Mouse (Mus musculus) neural tube, embryonic 14.5 days (tissue): ENCODE results near the gene Shisa2. TPM values are rescaled to one million over a fixed set of nuclear protein-coding genes. Genes with fewer than 3 reads are reported as not detected.

Source experiments
- ATAC-seq: fragments of 200-750 bp; cut with Nextera tagmentation; 2 replicates; pipeline ENCODE4 v1.8.0; 2017; ENCODE audit warnings: low read depth, mild to moderate bottlenecking, moderate TSS enrichment, moderate library complexity
- H3K27ac ChIP-seq: fragments of 300-500 bp; sonication (generic); 2 replicates; pipeline ENCODE4 v1.5.1; 2014; ENCODE audit warnings: low read depth, mild to moderate bottlenecking, control low read depth, low read length, moderate library complexity, mixed read lengths
- H3K27me3 ChIP-seq: fragments of 300-500 bp; sonication (generic); 2 replicates; pipeline ENCODE4 v1.6.1; 2014; ENCODE audit warnings: low read length; ENCODE audit not compliant: control insufficient read depth, insufficient read depth
- H3K36me3 ChIP-seq: fragments of 300-500 bp; sonication (generic); 2 replicates; pipeline ENCODE4 v1.6.1; 2014; ENCODE audit warnings: low read length, mixed read lengths; ENCODE audit not compliant: control insufficient read depth, insufficient read depth
- H3K4me1 ChIP-seq: fragments of 300-500 bp; sonication (generic); 2 replicates; pipeline ENCODE4 v1.6.1; 2014; ENCODE audit warnings: low read length; ENCODE audit not compliant: control insufficient read depth, insufficient read depth
- H3K4me2 ChIP-seq: fragments of 300-500 bp; sonication (generic); 2 replicates; pipeline ENCODE4 v1.6.1; 2014; ENCODE audit warnings: mild to moderate bottlenecking, low read depth, low read length, control low read depth
- H3K4me3 ChIP-seq: fragments of 300-500 bp; sonication (generic); 2 replicates; pipeline ENCODE4 v1.5.1; 2014; ENCODE audit warnings: low read depth, low read length, control low read depth, mixed read lengths
- H3K9ac ChIP-seq: fragments of 300-500 bp; sonication (generic); replicated peaks from 2 replicates; pipeline ENCODE4 v1.6.1; 2014; ENCODE audit warnings: low read depth, mild to moderate bottlenecking, control low read depth, low read length, mixed read lengths
- H3K9me3 ChIP-seq: fragments of 300-500 bp; sonication (generic); 2 replicates; pipeline ENCODE4 v1.6.1; 2016; ENCODE audit warnings: low read length; ENCODE audit not compliant: control insufficient read depth
- WGBS: fragments of 180-500 bp; shearing (Covaris S2); extraction: QIAGEN DNeasy Blood & Tissue Kit; methylation state at CpG from one replicate; pipeline ENCODE4 v1.1.7; 2014; 5-methylcytosine and 5-hydroxymethylcytosine counted together
- polyA plus RNA-seq: library from polyadenylated mRNA; unstranded; fragments of >200 nt; fragmentation: Nextera tagmentation; extraction: Ambion mirVana; gene quantifications from 2 replicates; pipeline ENCODE4 v1.2.1, GENCODE M21; 2014

The Shisa2 gene
- 4.0 and 4.6 TPM in 2 replicates for polyA plus RNA-seq

- no peaks in the 10 kb centered on the region for H3K36me3 ChIP-seq
- H3K27ac ChIP-seq: peak within 1 kb of the TSS; percentile 28; the same call in 1 of the 2 replicates
- peak within 1 kb of the TSS; percentile 56 for H3K9ac ChIP-seq
- H3K4me2 ChIP-seq: peak within 1 kb of the TSS; percentile 71
- under 1% methylated on average over 49 of the region's 65 CpGs for WGBS
- ATAC-seq: peak; percentile 92
- H3K9me3 ChIP-seq: no peaks in the 10 kb centered on the region
- H3K4me3 ChIP-seq: peak within 1 kb of the TSS; percentile 61
- peaks cover 4% of the 10 kb centered on the region; the same call in 1 of the 2 replicates for H3K27me3 ChIP-seq
- H3K4me1 ChIP-seq: peaks cover 12% of the 10 kb centered on the region; the same call in 1 of the 2 replicates
These were observed at the start of gene Shisa2 for GRCm38 (mm10) chr14:59625158-59625805. Gene Shisa2, plus strand, starts transcription at chr14:59625308.

GRCm38 (mm10) chr14:59576385-59576784 lies 48.7 kb upstream of the Shisa2 start:
- Histone ChIP-seq H3K9me3 (no peaks in the 10 kb centered on the region), H3K27ac (no peak overlapping the region), H3K27me3 (no peaks in the 10 kb centered on the region), H3K9ac (no peak overlapping the region), H3K4me2 (no peak overlapping the region), H3K4me3 (no peak overlapping the region), H3K36me3 (peaks cover 20% of the 10 kb centered on the region; the same call in 1 of the 2 replicates), H3K4me1 (no peaks in the 10 kb centered on the region)
- WGBS: 93% methylated on average over 5 of the region's 5 CpGs
- no peak for ATAC-seq

DNA sequence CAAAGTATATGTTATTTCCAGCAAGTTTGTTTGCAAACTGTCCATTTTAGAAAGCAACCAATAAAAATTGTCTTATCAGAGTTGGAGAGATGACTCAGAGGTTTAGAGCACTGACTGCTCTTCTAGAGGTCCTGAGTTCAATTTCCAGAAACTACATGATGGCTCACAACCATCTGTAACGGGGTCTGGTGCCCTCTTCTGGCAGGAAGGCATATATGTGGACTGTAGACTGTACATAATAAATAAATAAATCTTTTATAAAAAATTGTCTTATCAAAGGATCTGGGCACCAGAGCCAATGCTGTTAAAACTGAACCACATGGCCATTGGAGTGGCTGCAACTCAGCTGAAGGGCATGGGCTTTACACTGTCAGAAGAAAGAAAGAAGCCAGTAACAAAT lies 34.5 kb upstream of the Shisa2 start:
- H3K9me3 ChIP-seq: no peaks in the 10 kb centered on the region
- peaks cover 19% of the 10 kb centered on the region for H3K36me3 ChIP-seq
- no peak overlapping the region for H3K4me3 ChIP-seq
- H3K4me2 ChIP-seq: no peak overlapping the region
- no peak for ATAC-seq
- no peak overlapping the region for H3K9ac ChIP-seq
- 88% methylated on average over 1 of the region's 1 CpGs for WGBS
- H3K27me3 ChIP-seq: no peaks in the 10 kb centered on the region
- H3K27ac ChIP-seq: no peak overlapping the region
- no peaks in the 10 kb centered on the region; the same call in 1 of the 2 replicates for H3K4me1 ChIP-seq

- H3K4me2 ChIP-seq: no peak overlapping the region
- peaks cover 19% of the 10 kb centered on the region for H3K36me3 ChIP-seq
- H3K27ac ChIP-seq: no peak overlapping the region
- 72% methylated on average over 8 of the region's 8 CpGs for WGBS
- no peak overlapping the region for H3K9ac ChIP-seq
- H3K4me1 ChIP-seq: peaks cover 5% of the 10 kb centered on the region; the same call in 1 of the 2 replicates
- no peak overlapping the region for H3K4me3 ChIP-seq
- no peaks in the 10 kb centered on the region for H3K27me3 ChIP-seq
- ATAC-seq: no peak
- no peaks in the 10 kb centered on the region for H3K9me3 ChIP-seq
These were observed 33.2 kb upstream of the Shisa2 start for GRCm38 (mm10) chr14:59591901-59592300.

DNA sequence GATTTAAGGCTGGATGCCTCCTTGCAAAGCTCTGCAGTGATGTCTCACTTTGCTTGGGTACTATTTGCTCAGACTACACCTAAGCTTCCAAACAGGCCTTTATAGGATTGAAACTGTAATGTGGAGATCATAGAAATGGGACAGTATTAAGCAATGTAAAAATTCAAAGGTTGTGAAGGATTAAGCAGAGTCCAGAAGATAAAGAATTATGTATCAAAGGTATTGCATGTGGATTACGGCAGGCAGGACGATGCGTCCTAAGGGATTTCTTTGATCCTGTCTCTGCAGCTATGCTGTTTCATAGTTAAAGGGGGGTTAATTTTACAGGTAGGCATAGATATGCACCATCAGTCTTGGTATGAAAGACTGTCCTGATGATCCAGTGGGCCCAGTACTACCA lies 32.5 kb upstream of the Shisa2 start:
- 74% methylated on average over 3 of the region's 3 CpGs for WGBS
- H3K4me2 ChIP-seq: no peak overlapping the region
- H3K36me3 ChIP-seq: peaks cover 19% of the 10 kb centered on the region
- H3K27ac ChIP-seq: no peak overlapping the region
- H3K4me1 ChIP-seq: peaks cover 8% of the 10 kb centered on the region; the same call in 1 of the 2 replicates
- no peak overlapping the region for H3K4me3 ChIP-seq
- ATAC-seq: no peak
- H3K9ac ChIP-seq: no peak overlapping the region
- H3K27me3 ChIP-seq: no peaks in the 10 kb centered on the region
- H3K9me3 ChIP-seq: no peaks in the 10 kb centered on the region

DNA sequence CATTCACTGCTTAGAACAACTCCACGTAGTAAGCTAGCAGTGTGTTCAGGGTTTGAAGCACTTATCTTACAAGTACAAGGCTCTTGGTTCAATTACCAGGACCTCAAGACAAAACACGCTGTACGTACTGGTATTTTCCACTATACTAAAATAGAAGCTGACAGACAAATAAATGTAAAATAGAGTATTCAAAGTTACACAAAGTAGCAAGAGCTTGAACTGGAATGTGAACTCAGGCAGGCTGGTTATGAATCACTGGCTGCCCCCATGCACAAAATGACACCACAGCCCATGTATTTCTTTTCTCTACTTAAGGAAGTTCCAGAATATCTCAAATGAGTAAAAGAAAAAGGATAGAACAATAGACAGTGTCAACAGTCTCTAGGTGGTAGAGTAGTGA lies 30.1 kb upstream of the Shisa2 start:
- Histone ChIP-seq H3K4me2 (no peak overlapping the region), H3K36me3 (peaks cover 8% of the 10 kb centered on the region; the same call in 1 of the 2 replicates), H3K27ac (no peak overlapping the region), H3K9ac (no peak overlapping the region), H3K9me3 (no peaks in the 10 kb centered on the region), H3K4me3 (no peak overlapping the region), H3K4me1 (peaks cover 11% of the 10 kb centered on the region; the same call in 1 of the 2 replicates), H3K27me3 (no peaks in the 10 kb centered on the region)
- ATAC-seq: no peak
- 96% methylated on average over 3 of the region's 3 CpGs for WGBS

- peak within 1 kb of the TSS; percentile 83 for H3K4me3 ChIP-seq
These were observed 27.5 kb upstream of the Shisa2 start, which contains the start of gene Cdadc1 for GRCm38 (mm10) chr14:59597398-59598259. Gene Cdadc1, minus strand, starts transcription at chr14:59597959.

DNA sequence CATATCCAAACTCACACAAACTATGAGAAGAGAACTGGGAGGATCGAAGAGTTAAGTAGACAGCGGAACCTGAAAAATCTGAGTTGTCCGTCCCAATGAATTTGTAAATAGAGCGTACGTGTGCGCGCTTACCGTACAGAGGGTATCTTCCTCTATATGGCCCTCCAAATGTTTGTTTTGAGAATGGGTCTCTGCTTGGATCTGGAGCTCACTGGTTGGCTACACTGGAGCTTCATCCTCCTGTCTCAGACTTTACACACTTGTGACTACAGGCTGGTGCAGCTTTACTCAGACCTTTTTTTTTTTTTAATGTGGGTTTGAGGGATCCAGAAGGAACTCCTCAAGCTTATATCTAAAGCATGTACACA lies 26.9 kb upstream of the Shisa2 start:
- Histone ChIP-seq H3K27ac (peak overlapping the region; percentile 72), H3K27me3 (no peaks in the 10 kb centered on the region), H3K9me3 (no peaks in the 10 kb centered on the region), H3K4me3 (peak overlapping the region; percentile 83), H3K4me1 (peaks cover 11% of the 10 kb centered on the region; the same call in 1 of the 2 replicates), H3K36me3 (no peaks in the 10 kb centered on the region), H3K4me2 (peak overlapping the region; percentile 80), H3K9ac (peak overlapping the region; percentile 83)
- peak; percentile 68 for ATAC-seq
- WGBS: 5% methylated on average over 8 of the region's 8 CpGs

More at GRCm38 (mm10) chr14:59597398-59598259, 27.5 kb upstream of the Shisa2 start, which contains the start of gene Cdadc1:
- Histone ChIP-seq H3K4me2 (peak within 1 kb of the TSS; percentile 80), H3K9me3 (no peaks in the 10 kb centered on the region), H3K4me1 (peaks cover 11% of the 10 kb centered on the region; the same call in 1 of the 2 replicates), H3K36me3 (no peaks in the 10 kb centered on the region), H3K27me3 (no peaks in the 10 kb centered on the region), H3K27ac (peak within 1 kb of the TSS; percentile 72), H3K9ac (peak within 1 kb of the TSS; percentile 83)
- ATAC-seq: peak; percentile 94
- WGBS: under 1% methylated on average over 44 of the region's 48 CpGs
